ENCODE assay signal across 8 mouse cellular contexts in the genomic region with DNA sequence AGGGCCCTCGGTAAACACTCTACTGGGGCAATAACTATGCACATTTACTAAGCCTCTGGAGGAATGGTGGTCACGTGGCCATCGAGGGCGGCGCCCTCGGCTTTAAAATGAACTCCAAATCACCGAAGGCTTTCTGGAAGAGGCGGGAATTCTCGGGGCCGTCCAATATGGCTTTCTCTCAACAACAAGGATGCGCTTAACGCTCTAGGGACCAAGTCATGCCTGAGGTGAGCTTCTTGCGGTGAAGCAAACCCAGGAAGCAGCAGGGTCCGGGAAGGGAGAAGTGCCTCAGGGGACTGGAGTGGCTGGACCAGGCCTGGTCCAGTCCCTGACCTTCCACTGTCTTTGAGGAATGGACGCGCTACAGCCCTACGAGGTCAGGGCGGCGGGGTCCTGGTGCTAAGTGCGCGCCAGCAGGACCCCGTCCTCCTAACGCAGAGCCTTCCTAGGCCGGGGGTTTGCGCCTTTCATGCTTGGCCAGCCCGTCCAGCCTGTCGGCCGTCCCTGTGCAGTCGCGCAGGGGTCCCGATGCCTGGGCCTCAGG. TPM values are rescaled to one million over a fixed set of nuclear protein-coding genes. Genes with fewer than 3 reads are reported as not detected.
A peak's percentile ranks its signal among the peaks of the same experiment; 100 is the strongest.
DNase-seq lines count a peak whose midpoint lies in the region; ATAC-seq lines count a peak whose summit lies in the region.

A gene (plus strand): TSS at position 134 of the 544 bp plus-strand sequence.

- H3K27ac ChIP-seq in intestine, embryonic 16.5 days (ENCODE audit: low read length): peak within 1 kb of the TSS; percentile 99
- H3K27ac ChIP-seq in liver, embryonic 16.5 days (ENCODE audit: low read length): peak within 1 kb of the TSS; percentile 93
- peak within 1 kb of the TSS; percentile 99 for H3K27ac ChIP-seq in stomach, embryonic 14.5 days (ENCODE audit: low read length)

- peak within 1 kb of the TSS; percentile 95 for H3K4me2 ChIP-seq in intestine, embryonic 16.5 days (ENCODE audit: low read depth, low read length)
- peak within 1 kb of the TSS; percentile 100 for H3K4me2 ChIP-seq in liver, embryonic 16.5 days (ENCODE audit: low read depth, low read length)
- H3K4me2 ChIP-seq in stomach, embryonic 14.5 days (replicated peaks; ENCODE audit: low read depth, low read length): peak within 1 kb of the TSS; percentile 94

- peak within 1 kb of the TSS; percentile 98 for H3K9ac ChIP-seq in intestine, embryonic 16.5 days (ENCODE audit: low read depth, low read length)
- H3K9ac ChIP-seq in liver, embryonic 16.5 days (ENCODE audit: low read depth, low read length): peak within 1 kb of the TSS; percentile 95
- H3K9ac ChIP-seq in stomach, embryonic 14.5 days (replicated peaks; ENCODE audit: low read depth, low read length): peak within 1 kb of the TSS; percentile 95

- ATAC-seq in common myeloid progenitor, adult 5-6 weeks (replicated peaks; ENCODE audit: low read depth, poor library complexity, severe bottlenecking): no peak
- ATAC-seq in granulocyte monocyte progenitor cell, adult 5-6 weeks (replicated peaks; ENCODE audit: poor library complexity, severe bottlenecking): no peak
- ATAC-seq in intestine, embryonic 16.5 days: no peak
- no peak for ATAC-seq in liver, embryonic 16.5 days (ENCODE audit: low read depth)
- no peak for ATAC-seq in stomach, embryonic 14.5 days (ENCODE audit: insufficient number of reproducible peaks, insufficient read depth, low FRiP score, low read depth)

- peak within 1 kb of the TSS; percentile 87 for H3K4me3 ChIP-seq in intestine, embryonic 16.5 days (ENCODE audit: low read length)
- peak within 1 kb of the TSS; percentile 88 for H3K4me3 ChIP-seq in liver, embryonic 16.5 days (ENCODE audit: low read depth, low read length)
- H3K4me3 ChIP-seq in stomach, embryonic 14.5 days (ENCODE audit: low read depth, low read length): peak within 1 kb of the TSS; percentile 81

- H3K27me3 ChIP-seq in intestine, embryonic 16.5 days (replicated peaks; ENCODE audit: control insufficient read depth, insufficient read depth, low read length): no peaks in the 10 kb centered on the region
- H3K27me3 ChIP-seq in liver, embryonic 16.5 days (ENCODE audit: control insufficient read depth, insufficient read depth, low read depth, low read length): no peaks in the 10 kb centered on the region
- H3K27me3 ChIP-seq in stomach, embryonic 14.5 days (ENCODE audit: control insufficient read depth, insufficient read depth, low read length): no peaks in the 10 kb centered on the region

- no peaks in the 10 kb centered on the region for H3K9me3 ChIP-seq in intestine, embryonic 16.5 days (ENCODE audit: control insufficient read depth, low read length)
- H3K9me3 ChIP-seq in liver, embryonic 16.5 days (replicated peaks; ENCODE audit: control insufficient read depth, low read length): no peaks in the 10 kb centered on the region
- no peaks in the 10 kb centered on the region for H3K9me3 ChIP-seq in stomach, embryonic 14.5 days (ENCODE audit: control insufficient read depth, low read depth, low read length)

- DNase-seq in right cerebral cortex, postnatal 10 days (ENCODE audit: low spot score in 2 of 2): peak; percentile 38 to 68
- DNase-seq in right cerebral cortex, postnatal 14 days: no peak
- DNase-seq in adipocyte (ENCODE audit: low spot score): no peak

- H3K36me3 ChIP-seq in intestine, embryonic 16.5 days (ENCODE audit: control insufficient read depth, insufficient read depth, low read length): 0 out of 2 replicates have a peak, but pooled peaks cover 3% of the 10 kb centered on the region
- peaks cover 4% of the 10 kb centered on the region; the same call in 1 of the 2 replicates for H3K36me3 ChIP-seq in liver, embryonic 16.5 days (ENCODE audit: control insufficient read depth, insufficient read depth)
- H3K36me3 ChIP-seq in stomach, embryonic 14.5 days (ENCODE audit: control insufficient read depth, insufficient read depth, low read length): peaks cover 16% of the 10 kb centered on the region

- peaks cover 32% of the 10 kb centered on the region for H3K4me1 ChIP-seq in intestine, embryonic 16.5 days (ENCODE audit: control insufficient read depth, insufficient read depth, low read length)
- peaks cover 39% of the 10 kb centered on the region for H3K4me1 ChIP-seq in liver, embryonic 16.5 days (ENCODE audit: control insufficient read depth, low read depth, low read length)
- H3K4me1 ChIP-seq in stomach, embryonic 14.5 days (ENCODE audit: control insufficient read depth, insufficient read depth, low read length): peaks cover 30% of the 10 kb centered on the region

- WGBS in intestine, embryonic 16.5 days: 30% methylated on average over 31 of the region's 31 CpGs
- WGBS in liver, embryonic 16.5 days (ENCODE audit: insufficient replicate concordance): 57% methylated on average over 31 of the region's 31 CpGs
- WGBS in stomach, embryonic 14.5 days: 35% methylated on average over 31 of the region's 31 CpGs

RNA-seq across cellular contexts. Expression of the gene that starts here (rescaled TPM):
- total RNA-seq in common myeloid progenitor, adult 5-6 weeks (2017): 110 and 124 TPM in 2 replicates
- 105 and 147 TPM in 2 replicates for total RNA-seq in granulocyte monocyte progenitor cell, adult 5-6 weeks (2014; fragmentation: Nextera tagmentation)
- total RNA-seq in granulocyte monocyte progenitor cell, adult 5-6 weeks (2017): 84.2 and 93.6 TPM in 2 replicates
- polyA plus RNA-seq in intestine, embryonic 16.5 days (2015; fragmentation: Nextera tagmentation; extraction: Ambion mirVana): 33.1 and 37.1 TPM in 2 replicates
- 12.2 and 13.0 TPM in 2 replicates for polyA plus RNA-seq in liver, embryonic 16.5 days (2015; fragmentation: Nextera tagmentation; extraction: Ambion mirVana)
- polyA plus RNA-seq in stomach, embryonic 14.5 days (2014; fragmentation: Nextera tagmentation; extraction: Ambion mirVana): 96.3 and 97.6 TPM in 2 replicates

Comparison
In these comparisons a context has a peak if more than half of its experiments do, and no peak if none do; other contexts are left out.
1. DNase-seq: peak in right cerebral cortex, postnatal 10 days (2 of 2); none in right cerebral cortex, postnatal 14 days (single experiment) and adipocyte (single experiment).
2. Peak in every context shown above with its lines, with median percentiles within 50 percentile points of each other: H3K27ac ChIP-seq, H3K4me2 ChIP-seq, H3K4me3 ChIP-seq and H3K9ac ChIP-seq.